Mouse (Mus musculus) induced T-regulatory cell, adult 2 months (primary cell): Measurements from ENCODE around the gene Hspa12b.

ENCODE experiments used
- DNase-seq: peaks from one replicate; pipeline ENCODE4 v3.0.0-alpha.2; 2012; ENCODE audit warnings: low read depth

Hspa12b gene

DNA sequence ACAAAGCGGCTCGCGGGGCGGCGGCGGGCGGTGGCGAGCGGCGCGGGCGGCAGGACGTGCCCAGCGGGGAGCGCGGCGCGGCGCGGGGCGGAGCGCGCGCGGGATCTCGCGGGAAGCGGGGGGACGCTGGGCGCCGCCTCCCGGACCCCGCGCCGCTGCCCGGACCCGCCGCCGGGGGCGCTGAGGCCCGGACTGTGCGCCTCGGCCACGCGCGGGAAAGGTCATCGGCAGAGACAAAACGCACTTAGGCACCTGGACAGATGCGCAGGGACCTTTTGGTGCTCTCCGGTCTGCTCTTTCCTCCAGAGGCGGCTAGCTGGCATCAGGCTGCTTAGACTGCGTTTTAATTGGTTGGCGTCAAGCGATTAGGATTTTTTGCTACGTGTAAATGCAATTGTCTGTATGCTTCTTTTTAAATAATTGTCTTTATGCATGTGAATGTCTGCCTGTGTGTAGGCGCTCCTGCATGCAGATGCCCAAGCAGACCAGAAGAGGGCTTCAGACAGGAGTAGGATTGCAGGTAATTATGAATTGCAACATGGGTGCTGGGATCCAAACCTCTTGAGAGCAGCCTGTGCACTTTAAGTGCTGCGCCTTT lies 53.0 kb downstream of the Hspa12b start, which contains the start of gene Cenpb:
Gene Cenpb, minus strand, starts transcription at position 78 of the 598 bp plus-strand sequence.
- DNase-seq = peak; percentile 86

GRCm38 (mm10) chr2:131186343-131186742 lies 59.3 kb downstream of the Hspa12b start:
- DNase-seq = no peak

- peak; percentile 93 for DNase-seq
Measured at GRCm38 (mm10) chr2:131186771-131187601, 59.9 kb downstream of the Hspa12b start, which contains the start of the genes Cdc25b and Spef1. Gene Cdc25b, plus strand, starts transcription at chr2:131186949. Gene Spef1, minus strand, starts transcription at chr2:131187282.

- no peak for DNase-seq
Measured at GRCm38 (mm10) chr2:131187602-131187922, 60.5 kb downstream of the Hspa12b start.

- DNase-seq = peak; percentile 79
Measured at GRCm38 (mm10) chr2:131188311-131188710, 61.2 kb downstream of the Hspa12b start.

- DNase-seq = peak; percentile 76
Measured at GRCm38 (mm10) chr2:131189521-131190309, 62.6 kb downstream of the Hspa12b start.

- DNase-seq = peak; percentile 40
Measured at GRCm38 (mm10) chr2:131190344-131191004, 63.4 kb downstream of the Hspa12b start.

DNA sequence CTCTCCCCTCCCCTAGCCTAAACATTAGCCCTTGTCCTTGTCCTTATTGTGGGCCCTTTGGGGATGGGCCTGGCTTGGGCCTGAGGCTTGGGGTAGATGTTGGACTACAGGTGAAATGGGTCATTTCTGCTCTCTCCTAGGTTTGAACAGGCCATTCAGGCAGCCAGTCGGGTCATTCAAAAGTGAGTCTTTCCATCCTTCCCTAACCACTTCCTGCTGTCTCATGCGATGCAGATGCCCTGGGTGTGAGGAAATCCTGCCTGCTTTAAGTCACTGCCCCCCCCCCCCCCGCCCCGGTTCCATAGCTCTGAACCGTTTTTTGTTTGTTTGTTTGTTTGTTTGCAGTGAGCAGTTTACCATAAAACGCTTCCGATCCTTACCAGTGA lies 63.9 kb downstream of the Hspa12b start:
- peak; percentile 60 for DNase-seq
